Mouse (Mus musculus): ENCODE data around the gene Gm10234. TPM values are rescaled to one million over a fixed set of nuclear protein-coding genes. Genes with fewer than 3 reads are reported as not detected.

Gene Gm10234
- total RNA-seq (2022): not detected

DNA sequence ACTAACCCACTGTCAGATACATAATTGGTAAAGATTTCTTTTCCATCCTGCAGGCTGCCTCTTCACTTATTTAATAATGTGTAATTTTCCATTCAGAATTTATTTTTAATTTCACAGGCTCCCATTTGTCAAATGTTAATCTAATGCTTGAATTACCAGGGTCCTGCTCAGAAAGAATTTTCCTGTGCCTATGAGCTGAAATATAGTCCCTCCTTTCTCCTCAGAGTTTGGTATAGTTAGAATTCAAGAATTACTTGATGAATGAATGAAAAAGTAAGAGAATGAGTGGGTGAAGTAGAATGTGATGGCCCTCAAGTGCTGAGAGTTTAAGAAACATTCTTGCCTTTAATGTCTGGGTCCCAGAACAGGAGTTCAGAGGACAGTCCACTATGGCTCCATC lies at the start of gene Gm10234:
Gene Gm10234, plus strand, starts transcription at position 301 of the 400 bp plus-strand sequence.
- no peak for DNase-seq (ENCODE audit: low spot score in 2 of 2)

DNA sequence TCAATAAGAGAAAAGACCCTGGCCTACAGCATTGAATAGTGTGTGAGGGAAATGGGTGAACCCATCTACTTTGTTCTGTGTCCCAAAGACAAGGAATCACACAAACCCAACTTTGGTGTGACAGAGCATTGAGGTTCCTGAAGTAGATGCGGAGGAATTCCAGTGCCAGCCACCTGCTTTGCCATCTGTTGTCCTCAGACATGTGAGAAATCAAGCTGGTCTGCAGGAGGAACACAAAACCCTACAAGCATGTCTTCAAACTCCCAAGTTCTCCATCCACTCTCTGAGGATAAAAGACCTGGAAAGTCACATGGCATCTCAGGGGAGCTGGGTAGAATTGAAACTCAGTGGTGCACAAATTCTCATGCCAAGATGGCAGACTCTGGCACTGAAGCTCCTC lies 44.3 kb upstream of the Gm10234 start:
- DNase-seq (ENCODE audit: low spot score in 2 of 2): no peak

DNA sequence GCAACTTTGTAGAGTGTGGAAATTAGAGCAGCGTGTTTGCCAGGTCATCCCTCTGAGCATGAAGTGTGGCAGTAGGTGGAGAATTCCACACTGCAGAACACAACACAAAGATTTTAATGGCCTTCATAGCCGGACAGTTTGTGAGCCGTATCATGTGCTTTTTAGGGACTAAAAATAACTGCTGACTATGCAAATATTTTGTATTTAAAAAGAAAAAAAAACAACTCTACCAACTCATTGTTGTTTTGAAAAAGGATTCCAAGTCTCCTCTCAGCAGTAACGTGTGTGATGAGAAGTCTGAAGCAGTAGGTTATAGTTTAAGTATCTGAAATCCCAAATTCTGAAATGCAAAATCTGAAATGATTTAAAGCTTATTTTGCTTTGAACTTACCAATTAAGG lies 25.9 kb upstream of the Gm10234 start:
- DNase-seq (ENCODE audit: low spot score in 2 of 2): no peak

DNA sequence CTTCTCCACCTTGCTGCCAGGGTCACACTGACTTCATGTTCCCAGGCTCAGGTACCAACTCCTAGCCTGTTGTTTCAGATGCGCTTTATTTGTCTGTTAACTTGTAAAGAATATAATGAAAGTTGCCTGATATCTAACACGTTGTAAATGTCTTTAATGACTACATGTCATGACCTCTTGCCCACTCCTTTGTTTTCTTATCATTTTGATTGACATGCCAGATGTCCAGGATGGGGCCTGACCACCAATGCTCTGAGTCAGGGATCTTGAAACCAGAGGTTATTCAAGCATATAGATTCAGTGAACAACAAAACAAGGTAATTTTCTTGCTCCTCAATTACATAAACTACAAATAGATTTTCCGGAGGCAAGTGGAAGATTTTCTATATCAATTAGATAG lies 23.5 kb upstream of the Gm10234 start:
- no peak for DNase-seq (ENCODE audit: low spot score in 2 of 2)

DNA sequence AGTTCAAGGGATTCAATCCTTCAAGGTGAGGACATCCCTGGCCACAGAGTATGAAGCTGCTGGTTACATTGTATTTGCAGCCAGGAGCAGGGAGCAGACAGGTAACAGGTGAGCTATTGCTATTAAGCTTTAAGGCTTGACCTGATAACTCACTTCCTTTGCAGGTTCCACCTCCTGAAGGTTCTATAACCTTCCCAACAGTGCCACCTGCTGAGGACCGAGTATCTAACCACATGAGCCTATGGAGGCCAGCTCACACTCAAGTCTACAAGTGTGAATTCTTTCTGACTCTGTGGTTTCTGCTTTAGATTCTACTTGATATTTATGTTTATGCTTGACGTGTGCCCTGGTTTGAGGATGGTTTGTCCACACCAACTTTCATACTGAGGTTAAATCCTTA lies 21.3 kb upstream of the Gm10234 start:
- DNase-seq (ENCODE audit: low spot score in 2 of 2): no peak

DNA sequence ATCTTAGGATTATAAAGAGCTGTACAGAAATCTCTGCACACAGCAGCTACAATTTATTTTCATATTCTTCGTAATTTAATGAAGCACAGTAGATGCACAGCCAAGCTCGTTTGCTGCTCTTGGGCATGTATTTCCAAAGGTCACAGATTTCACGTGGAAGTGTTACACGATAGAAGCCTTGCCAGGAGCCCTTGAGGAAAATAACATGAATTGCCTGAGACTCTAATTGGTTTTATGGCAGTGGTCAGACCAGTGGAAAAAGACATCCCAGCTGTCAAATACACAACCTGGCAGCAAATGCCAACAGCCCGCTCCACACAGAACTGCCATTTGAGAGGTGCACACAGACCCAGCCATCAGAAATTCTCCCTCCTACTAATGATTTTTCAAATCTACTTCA lies 9.3 kb downstream of the Gm10234 start:
- no peak for DNase-seq (ENCODE audit: low spot score in 2 of 2)

DNA sequence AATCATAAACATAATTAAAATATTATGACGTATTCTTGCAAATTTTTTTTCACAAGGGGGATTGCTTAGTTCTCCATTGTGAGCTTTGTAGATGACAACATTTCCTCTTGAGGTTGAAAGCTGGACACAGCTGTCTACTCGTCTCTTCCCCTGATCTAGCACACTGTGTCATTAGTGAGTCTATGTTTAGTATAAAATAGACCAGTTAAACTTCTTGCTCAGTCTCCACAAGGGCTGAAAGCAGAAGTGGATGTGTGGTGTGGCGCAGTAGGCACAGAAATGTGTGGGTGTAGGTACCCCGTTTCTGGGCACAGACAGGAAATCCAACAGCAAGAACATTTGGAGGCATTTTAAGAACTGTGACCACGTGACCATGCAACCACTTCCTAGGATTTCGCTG lies 12.9 kb downstream of the Gm10234 start:
- no peak for DNase-seq (ENCODE audit: low spot score in 2 of 2)

DNA sequence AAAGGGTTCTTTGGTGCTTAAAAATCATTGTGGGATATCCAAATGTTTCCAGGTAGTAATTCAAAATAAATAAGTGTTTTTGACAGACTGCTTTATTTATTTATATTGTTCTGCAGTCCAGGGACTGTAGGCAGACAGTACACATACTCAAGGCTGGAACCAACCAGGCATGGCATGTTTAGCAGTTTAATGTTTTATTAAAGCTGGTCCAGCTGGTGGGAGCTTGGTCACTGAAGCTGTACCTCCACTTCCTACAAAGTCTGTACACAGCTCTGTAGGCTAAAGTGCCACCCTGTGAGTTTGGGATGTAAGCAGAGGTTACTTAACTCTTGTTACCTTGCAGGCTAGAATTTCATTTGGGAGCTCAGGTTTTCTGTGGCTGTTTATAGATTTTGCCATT lies 27.5 kb downstream of the Gm10234 start:
- DNase-seq (ENCODE audit: low spot score in 2 of 2): no peak

DNA sequence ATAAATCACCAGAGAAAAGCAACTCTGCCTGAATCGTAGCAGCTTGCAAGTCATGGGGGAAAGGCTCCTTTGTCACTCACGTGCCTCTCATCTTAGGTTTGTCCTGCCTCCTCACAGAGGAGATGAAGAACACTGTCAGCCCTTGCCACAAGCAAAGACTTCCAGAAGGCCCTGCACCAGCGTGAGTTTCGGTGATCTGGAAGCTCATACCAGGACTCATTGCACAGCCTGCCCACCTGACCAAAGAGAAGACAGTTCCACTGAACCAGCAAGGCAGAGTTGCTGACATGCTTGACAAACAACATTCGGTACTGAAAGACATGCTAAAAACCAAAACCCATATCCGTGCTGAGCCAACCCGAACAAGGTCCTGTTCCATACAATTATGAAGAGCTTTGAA lies 31.1 kb downstream of the Gm10234 start:
- no peak for DNase-seq (ENCODE audit: low spot score in 2 of 2)

DNA sequence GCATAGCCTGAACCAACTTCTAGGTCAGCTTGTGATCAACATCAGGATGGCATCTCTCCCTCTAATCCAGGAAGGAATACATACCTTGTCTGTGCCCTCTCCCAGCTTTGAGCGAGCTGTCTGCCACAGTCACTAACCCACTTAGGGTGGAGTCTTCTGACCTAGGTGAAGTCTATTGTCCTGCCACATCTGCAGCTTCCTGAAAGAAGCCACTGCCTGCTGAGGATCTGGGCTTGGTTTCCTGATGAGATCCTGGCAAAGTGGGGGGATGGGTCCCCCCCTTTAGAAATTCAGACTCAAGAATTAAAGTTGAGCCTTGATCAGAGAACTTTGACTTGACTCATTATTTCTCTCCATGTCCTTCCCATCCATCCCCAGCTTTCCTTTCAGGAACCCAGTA lies 32.0 kb downstream of the Gm10234 start:
- DNase-seq (ENCODE audit: low spot score in 2 of 2): no peak

DNA sequence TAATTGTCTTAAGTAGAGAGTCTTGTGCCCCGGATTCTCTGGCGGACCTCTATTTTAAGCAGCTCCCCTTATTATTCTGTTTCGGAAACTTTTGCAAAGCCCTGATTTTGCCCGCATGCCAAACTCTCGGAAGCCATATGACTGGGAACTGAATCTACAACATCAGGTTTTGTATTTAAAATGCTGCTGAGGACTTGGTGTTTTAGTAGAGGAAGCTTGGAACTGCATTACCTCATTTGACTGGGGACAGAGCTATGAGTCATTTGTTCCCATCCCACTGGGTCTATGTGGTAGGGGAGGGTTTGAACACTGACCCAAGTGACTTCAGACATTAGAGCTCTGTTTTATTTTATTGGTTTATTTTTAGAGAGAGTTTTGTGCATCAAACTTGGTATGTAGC lies 38.2 kb downstream of the Gm10234 start:
- no peak for DNase-seq (ENCODE audit: low spot score in 2 of 2)

DNA sequence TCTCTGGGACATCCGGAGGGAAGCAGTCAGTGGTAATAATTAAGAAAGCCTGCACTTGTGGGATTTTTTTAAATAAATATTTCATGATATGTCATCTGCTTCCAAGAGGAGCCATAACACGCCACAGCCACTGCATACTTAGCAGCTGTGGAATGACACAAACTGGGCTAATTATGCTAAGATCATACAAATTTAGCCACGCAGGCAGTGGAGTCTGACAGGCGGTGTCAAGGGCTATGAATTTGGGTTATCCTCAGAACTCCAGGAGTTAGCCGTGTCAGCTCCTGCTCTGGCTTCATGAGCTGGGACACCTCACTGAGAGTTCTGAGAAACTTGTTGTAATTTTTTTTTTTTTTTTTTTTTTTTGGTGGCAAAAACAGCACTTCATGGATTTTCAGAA lies 40.8 kb downstream of the Gm10234 start:
- DNase-seq (ENCODE audit: low spot score in 2 of 2): no peak

DNA sequence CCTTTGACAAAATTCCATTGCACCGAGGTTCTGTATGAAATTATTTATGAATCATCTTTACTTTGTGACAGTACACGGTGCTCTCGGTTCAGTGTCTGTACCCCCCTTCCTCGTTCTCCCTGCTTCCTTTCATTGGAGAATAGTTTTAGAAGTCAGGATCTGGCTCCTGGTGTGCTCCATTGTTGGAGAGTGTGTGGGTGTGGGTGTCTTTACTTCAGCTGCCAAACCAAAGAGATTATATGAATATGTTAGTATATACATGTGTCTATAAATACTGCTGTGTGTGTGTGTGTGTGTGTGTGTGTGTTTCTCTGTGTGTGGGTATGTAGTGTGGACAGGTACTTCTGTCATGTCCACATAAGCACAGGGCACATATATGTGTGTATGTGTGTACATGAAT lies 49.9 kb downstream of the Gm10234 start:
- no peak for DNase-seq (ENCODE audit: low spot score in 2 of 2)

Other genes starting within 250 kb of the Gm10234 start
- 1 to 10 TPM; 2.1 to 4.6 (median 3.0) TPM for gene Kbtbd8, start 204.9 kb upstream of the Gm10234 start, total RNA-seq (2022)